Mouse (Mus musculus) embryonic facial prominence, embryonic 10.5 days (tissue): Measurements from ENCODE around the gene Hist1h2ag. TPM values are rescaled to one million over a fixed set of nuclear protein-coding genes. Genes with fewer than 3 reads are reported as not detected.

Source experiments
- DNase-seq: peaks from one replicate; pipeline ENCODE4 v3.0.0-alpha.2; 2017; ENCODE audit warnings: low spot score
- H3K27ac ChIP-seq: fragments of 300-500 bp; sonication (generic); replicated peaks from 2 replicates; pipeline ENCODE4 v1.5.1; 2016; ENCODE audit warnings: mild to moderate bottlenecking
- H3K27me3 ChIP-seq: fragments of 300-500 bp; sonication (generic); replicated peaks from 2 replicates; pipeline ENCODE4 v1.6.1; 2016; ENCODE audit warnings: low read depth, mild to moderate bottlenecking; ENCODE audit not compliant: poor library complexity, severe bottlenecking
- H3K36me3 ChIP-seq: fragments of 300-500 bp; sonication (generic); replicated peaks from 2 replicates; pipeline ENCODE4 v1.6.1; 2016; ENCODE audit warnings: mild to moderate bottlenecking, moderate library complexity
- H3K4me1 ChIP-seq: fragments of 300-500 bp; sonication (generic); 2 replicates; pipeline ENCODE4 v1.6.1; 2016
- H3K4me3 ChIP-seq: fragments of 300-500 bp; sonication (generic); 2 replicates; pipeline ENCODE4 v1.5.1; 2016; ENCODE audit warnings: mild to moderate bottlenecking, moderate library complexity
- H3K9me3 ChIP-seq: fragments of 300-500 bp; sonication (generic); 2 replicates; pipeline ENCODE4 v1.6.1; 2016; ENCODE audit warnings: mild to moderate bottlenecking
- WGBS: fragments of 180-500 bp; shearing (Covaris S2); methylation state at CpG from one replicate; pipeline ENCODE4 v1.1.7; 2016; 5-methylcytosine and 5-hydroxymethylcytosine counted together
- microRNA-seq: library from miRNA; unstranded; fragments of <30 nt; microRNA quantifications from one replicate; pipeline ENCODE4, GENCODE M21; 2017
- polyA plus RNA-seq: library from polyadenylated mRNA; unstranded; fragments of >200 nt; fragmentation: Nextera tagmentation; extraction: Ambion mirVana; gene quantifications from 2 replicates; pipeline ENCODE4 v1.2.1, GENCODE M21; 2016

Gene Hist1h2ag
- polyA plus RNA-seq, 1 experiment from 2014 or later: 75.8 TPM

- no peaks in the 10 kb centered on the region for H3K36me3 ChIP-seq
- H3K27ac ChIP-seq: no peak overlapping the region
- DNase-seq: no peak
- 22% methylated on average over 3 of the region's 3 CpGs for WGBS
- H3K4me3 ChIP-seq: no peak overlapping the region
- peaks cover 35% of the 10 kb centered on the region for H3K4me1 ChIP-seq
- H3K9me3 ChIP-seq: no peaks in the 10 kb centered on the region
- H3K27me3 ChIP-seq: peaks cover 82% of the 10 kb centered on the region
Observed at GRCm38 (mm10) chr13:21998412-21998811, 44.3 kb downstream of the Hist1h2ag start.

- no peak for DNase-seq
- 8% methylated on average over 4 of the region's 4 CpGs for WGBS
- Histone ChIP-seq H3K27ac (no peak overlapping the region), H3K9me3 (no peaks in the 10 kb centered on the region), H3K4me3 (peak overlapping the region; percentile 59), H3K36me3 (no peaks in the 10 kb centered on the region), H3K27me3 (peaks cover 76% of the 10 kb centered on the region), H3K4me1 (peaks cover 35% of the 10 kb centered on the region)
Observed at GRCm38 (mm10) chr13:21997821-21998220, 44.9 kb downstream of the Hist1h2ag start.

- Histone ChIP-seq H3K27me3 (peaks cover 71% of the 10 kb centered on the region), H3K36me3 (no peaks in the 10 kb centered on the region), H3K4me3 (peak overlapping the region; percentile 59), H3K27ac (no peak overlapping the region), H3K4me1 (peaks cover 35% of the 10 kb centered on the region), H3K9me3 (no peaks in the 10 kb centered on the region)
- under 1% methylated on average over 21 of the region's 21 CpGs for WGBS
- DNase-seq: peak; percentile 30
Observed at GRCm38 (mm10) chr13:21997201-21997820, 45.4 kb downstream of the Hist1h2ag start.

GRCm38 (mm10) chr13:21996840-21997185 lies 45.9 kb downstream of the Hist1h2ag start:
- no peak overlapping the region for H3K27ac ChIP-seq
- peaks cover 35% of the 10 kb centered on the region for H3K4me1 ChIP-seq
- WGBS: under 1% methylated on average over 13 of the region's 13 CpGs
- peak overlapping the region; percentile 59 for H3K4me3 ChIP-seq
- peak; percentile 39 for DNase-seq
- H3K36me3 ChIP-seq: no peaks in the 10 kb centered on the region
- no peaks in the 10 kb centered on the region for H3K9me3 ChIP-seq
- peaks cover 66% of the 10 kb centered on the region for H3K27me3 ChIP-seq

- WGBS: 3% methylated on average over 12 of the region's 12 CpGs
- Histone ChIP-seq H3K9me3 (0 out of 2 replicates have a peak, but pooled peaks cover under 1% of the 10 kb centered on the region), H3K36me3 (no peaks in the 10 kb centered on the region), H3K4me3 (peak overlapping the region; percentile 59), H3K27ac (no peak overlapping the region), H3K27me3 (peaks cover 61% of the 10 kb centered on the region), H3K4me1 (peaks cover 35% of the 10 kb centered on the region)
- peak; percentile 81 for DNase-seq
Observed at GRCm38 (mm10) chr13:21996101-21996839, 46.5 kb downstream of the Hist1h2ag start.

GRCm38 (mm10) chr13:21995331-21995914 lies 47.3 kb downstream of the Hist1h2ag start:
- WGBS: under 1% methylated on average over 21 of the region's 21 CpGs
- H3K9me3 ChIP-seq: 0 out of 2 replicates have a peak, but pooled peaks cover 3% of the 10 kb centered on the region
- H3K27me3 ChIP-seq: peaks cover 57% of the 10 kb centered on the region
- peak overlapping the region; percentile 59 for H3K4me3 ChIP-seq
- no peaks in the 10 kb centered on the region for H3K36me3 ChIP-seq
- peak; percentile 71 for DNase-seq
- H3K27ac ChIP-seq: no peak overlapping the region
- H3K4me1 ChIP-seq: peaks cover 35% of the 10 kb centered on the region

- 3% methylated on average over 8 of the region's 8 CpGs for WGBS
- Histone ChIP-seq H3K4me3 (peak overlapping the region; percentile 59), H3K9me3 (0 out of 2 replicates have a peak, but pooled peaks cover 3% of the 10 kb centered on the region), H3K27ac (no peak overlapping the region), H3K36me3 (no peaks in the 10 kb centered on the region), H3K27me3 (peaks cover 52% of the 10 kb centered on the region), H3K4me1 (peaks cover 35% of the 10 kb centered on the region)
- no peak for DNase-seq
Observed at GRCm38 (mm10) chr13:21994896-21995295, 47.8 kb downstream of the Hist1h2ag start.

GRCm38 (mm10) chr13:21993957-21994738 lies 48.6 kb downstream of the Hist1h2ag start:
- no peak overlapping the region for H3K27ac ChIP-seq
- peak overlapping the region; percentile 59 for H3K4me3 ChIP-seq
- peaks cover 44% of the 10 kb centered on the region for H3K27me3 ChIP-seq
- WGBS: under 1% methylated on average over 22 of the region's 22 CpGs
- 0 out of 2 replicates have a peak, but pooled peaks cover 3% of the 10 kb centered on the region for H3K9me3 ChIP-seq
- H3K36me3 ChIP-seq: no peaks in the 10 kb centered on the region
- peaks cover 35% of the 10 kb centered on the region for H3K4me1 ChIP-seq
- peak; percentile 79 for DNase-seq

GRCm38 (mm10) chr13:21992550-21992949 lies 50.2 kb downstream of the Hist1h2ag start:
- 0 out of 2 replicates have a peak, but pooled peaks cover 3% of the 10 kb centered on the region for H3K9me3 ChIP-seq
- H3K27me3 ChIP-seq: peaks cover 30% of the 10 kb centered on the region
- 80% methylated on average over 5 of the region's 5 CpGs for WGBS
- no peak for DNase-seq
- no peaks in the 10 kb centered on the region for H3K36me3 ChIP-seq
- no peak overlapping the region for H3K4me3 ChIP-seq
- no peak overlapping the region for H3K27ac ChIP-seq
- peaks cover 31% of the 10 kb centered on the region for H3K4me1 ChIP-seq

Small RNA genes within 50 kb of the gene (microRNA-seq; reads per million reads assigned to microRNA genes)
- gene Gm26300: not detected
- gene Gm44390: not detected
- not detected for gene Gm44486

Other genes with a start within 250 kb of the Hist1h2ag start
- 21.7 and 23.9 TPM in 2 replicates for gene Hist1h2bq, start 232.7 kb downstream of the Hist1h2ag start, polyA plus RNA-seq
- gene Hist1h2ao, start 232.5 kb downstream of the Hist1h2ag start, polyA plus RNA-seq: not detected in 2 replicates
- not detected in 2 replicates for gene Hist1h4m, start 231.2 kb downstream of the Hist1h2ag start, polyA plus RNA-seq
- 9.3 and 10.5 TPM in 2 replicates for gene Hist1h4n, start 210.7 kb downstream of the Hist1h2ag start, polyA plus RNA-seq
- 6,093 and 6,114 TPM in 2 replicates for gene Hist1h2ap, start 209.4 kb downstream of the Hist1h2ag start, polyA plus RNA-seq
- 21.7 and 24.2 TPM in 2 replicates for gene Hist1h2br, start 209.2 kb downstream of the Hist1h2ag start, polyA plus RNA-seq
- 23.1 and 24.9 TPM in 2 replicates for gene Zfp184, start 97.8 kb downstream of the Hist1h2ag start, polyA plus RNA-seq
- 0.06 TPM in 1 of 2 replicates, not detected in the other for gene Pom121l2, start 61.8 kb downstream of the Hist1h2ag start, polyA plus RNA-seq
- 0.13 and 0.54 TPM in 2 replicates for gene Prss16, start 33.2 kb downstream of the Hist1h2ag start, polyA plus RNA-seq
- gene Hist1h2ah, start 7.4 kb downstream of the Hist1h2ag start, polyA plus RNA-seq: 8.0 and 8.8 TPM in 2 replicates
- 8.5 and 10.0 TPM in 2 replicates for gene Hist1h2bk, start 7.1 kb downstream of the Hist1h2ag start, polyA plus RNA-seq
- 37.1 and 38.7 TPM in 2 replicates for gene Hist1h4i, start 1.6 kb downstream of the Hist1h2ag start, polyA plus RNA-seq
- 12.4 and 15.1 TPM in 2 replicates for gene Hist1h2bj, start 270 bp upstream of the Hist1h2ag start, polyA plus RNA-seq
- not detected in 2 replicates for gene Vmn1r188, start 41.5 kb upstream of the Hist1h2ag start, polyA plus RNA-seq
- gene Vmn1r189, start 62.9 kb upstream of the Hist1h2ag start, polyA plus RNA-seq: not detected in 2 replicates
- gene Vmn1r191, start 141.0 kb upstream of the Hist1h2ag start, polyA plus RNA-seq: not detected in 2 replicates
- gene Vmn1r192, start 148.2 kb upstream of the Hist1h2ag start, polyA plus RNA-seq: not detected in 2 replicates
- not detected in 2 replicates for gene Vmn1r193, start 180.2 kb upstream of the Hist1h2ag start, polyA plus RNA-seq
- not detected in 2 replicates for gene Vmn1r194, start 201.3 kb upstream of the Hist1h2ag start, polyA plus RNA-seq
- not detected in 2 replicates for gene Vmn1r195, start 227.6 kb upstream of the Hist1h2ag start, polyA plus RNA-seq
- not detected in 2 replicates for gene Vmn1r196, start 247.0 kb upstream of the Hist1h2ag start, polyA plus RNA-seq